Mouse (Mus musculus): ENCODE data around the gene 5031439G07Rik.

Gene 5031439G07Rik

GRCm38 (mm10) chr15:84995041-84995440, 6.7 kb upstream of the 5031439G07Rik start:
- DNase-seq (ENCODE audit: low spot score in 2 of 2), result peak in 1 of 2 experiments; percentile 55

- no peak for DNase-seq (ENCODE audit: low spot score in 2 of 2)
Measured at GRCm38 (mm10) chr15:84994498-84994897, 6.1 kb upstream of the 5031439G07Rik start.

GRCm38 (mm10) chr15:84989771-84990170, 1.4 kb upstream of the 5031439G07Rik start:
- DNase-seq (ENCODE audit: low spot score in 2 of 2), result no peak

GRCm38 (mm10) chr15:84989098-84989497, 747 bp upstream of the 5031439G07Rik start:
- DNase-seq (ENCODE audit: low spot score in 2 of 2), result no peak

GRCm38 (mm10) chr15:84987020-84987815, 1.1 kb downstream of the 5031439G07Rik start:
- peak; percentile 26 to 38 for DNase-seq (ENCODE audit: low spot score in 2 of 2)

- no peak for DNase-seq (ENCODE audit: low spot score in 2 of 2)
Measured at GRCm38 (mm10) chr15:84986171-84987019, 2.0 kb downstream of the 5031439G07Rik start.

- no peak for DNase-seq (ENCODE audit: low spot score in 2 of 2)
Measured at GRCm38 (mm10) chr15:84985516-84986160, 2.7 kb downstream of the 5031439G07Rik start.

GRCm38 (mm10) chr15:84983721-84984120, 4.6 kb downstream of the 5031439G07Rik start:
- peak in 1 of 2 experiments; percentile 23 for DNase-seq (ENCODE audit: low spot score in 2 of 2)

- peak in 1 of 2 experiments; percentile 51 for DNase-seq (ENCODE audit: low spot score in 2 of 2)
Measured at GRCm38 (mm10) chr15:84982888-84983287, 5.5 kb downstream of the 5031439G07Rik start.

- DNase-seq (ENCODE audit: low spot score in 2 of 2), result no peak
Measured at GRCm38 (mm10) chr15:84981609-84982313, 6.6 kb downstream of the 5031439G07Rik start.

GRCm38 (mm10) chr15:84975729-84976128, 12.6 kb downstream of the 5031439G07Rik start:
- DNase-seq (ENCODE audit: low spot score in 2 of 2), result no peak

GRCm38 (mm10) chr15:84973544-84973871, 14.8 kb downstream of the 5031439G07Rik start:
- DNase-seq (ENCODE audit: low spot score in 2 of 2), result no peak

GRCm38 (mm10) chr15:84972860-84973543, 15.3 kb downstream of the 5031439G07Rik start:
- no peak for DNase-seq (ENCODE audit: low spot score in 2 of 2)

- no peak for DNase-seq (ENCODE audit: low spot score in 2 of 2)
Measured at GRCm38 (mm10) chr15:84968534-84968933, 19.8 kb downstream of the 5031439G07Rik start.

- peak in 1 of 2 experiments; percentile 38 for DNase-seq (ENCODE audit: low spot score in 2 of 2)
Measured at GRCm38 (mm10) chr15:84965575-84966360, 22.6 kb downstream of the 5031439G07Rik start.

- DNase-seq (ENCODE audit: low spot score in 2 of 2), result no peak
Measured at GRCm38 (mm10) chr15:84964771-84965170, 23.6 kb downstream of the 5031439G07Rik start.

GRCm38 (mm10) chr15:84962518-84962917, 25.8 kb downstream of the 5031439G07Rik start:
- no peak for DNase-seq (ENCODE audit: low spot score in 2 of 2)

GRCm38 (mm10) chr15:84960692-84961091, 27.7 kb downstream of the 5031439G07Rik start:
- peak in 1 of 2 experiments; percentile 19 for DNase-seq (ENCODE audit: low spot score in 2 of 2)

GRCm38 (mm10) chr15:84959891-84960290, 28.5 kb downstream of the 5031439G07Rik start:
- DNase-seq (ENCODE audit: low spot score in 2 of 2), result no peak

- no peak for DNase-seq (ENCODE audit: low spot score in 2 of 2)
Measured at GRCm38 (mm10) chr15:84958331-84958730, 30.0 kb downstream of the 5031439G07Rik start.
